Mouse (Mus musculus) neural tube, embryonic 11.5 days (tissue): ENCODE measurements around the gene Olfr389. TPM values are rescaled to one million over a fixed set of nuclear protein-coding genes. Genes with fewer than 3 reads are reported as not detected.

Source experiments
- ATAC-seq: fragments of 200-750 bp; cut with Nextera tagmentation; 2 replicates; pipeline ENCODE4 v1.8.0; 2017; ENCODE audit warnings: moderate number of reproducible peaks, mild to moderate bottlenecking, moderate TSS enrichment, moderate library complexity; ENCODE audit not compliant: insufficient read depth, low FRiP score, low TSS enrichment
- DNase-seq: peaks from one replicate; pipeline ENCODE4 v3.0.0-alpha.2; 2015; ENCODE audit warnings: low spot score
- H3K27ac ChIP-seq: fragments of 300-500 bp; sonication (generic); 2 replicates; pipeline ENCODE4 v1.5.1; 2014; ENCODE audit warnings: low read depth, mild to moderate bottlenecking, low read length
- H3K27me3 ChIP-seq: fragments of 300-500 bp; sonication (generic); 2 replicates; pipeline ENCODE4 v1.6.1; 2014; ENCODE audit warnings: mild to moderate bottlenecking, low read length, mixed read lengths; ENCODE audit not compliant: control insufficient read depth, insufficient read depth
- H3K36me3 ChIP-seq: fragments of 300-500 bp; sonication (generic); 2 replicates; pipeline ENCODE4 v1.6.1; 2014; ENCODE audit warnings: mild to moderate bottlenecking, low read length, moderate library complexity, mixed read lengths; ENCODE audit not compliant: control insufficient read depth, insufficient read depth
- H3K4me1 ChIP-seq: fragments of 300-500 bp; sonication (generic); 2 replicates; pipeline ENCODE4 v1.6.1; 2014; ENCODE audit warnings: low read length, mixed read lengths; ENCODE audit not compliant: control insufficient read depth, insufficient read depth
- H3K4me2 ChIP-seq: fragments of 300-500 bp; sonication (generic); 2 replicates; pipeline ENCODE4 v1.6.1; 2014; ENCODE audit warnings: low read depth, mild to moderate bottlenecking, moderate library complexity
- H3K4me3 ChIP-seq: fragments of 300-500 bp; sonication (generic); 2 replicates; pipeline ENCODE4 v1.5.1; 2014; ENCODE audit warnings: low read depth, low read length
- H3K9ac ChIP-seq: fragments of 300-500 bp; sonication (generic); 2 replicates; pipeline ENCODE4 v1.6.1; 2014; ENCODE audit warnings: mild to moderate bottlenecking, low read length
- H3K9me3 ChIP-seq: fragments of 300-500 bp; sonication (generic); 2 replicates; pipeline ENCODE4 v1.6.1; 2016; ENCODE audit warnings: low read length; ENCODE audit not compliant: control insufficient read depth
- WGBS: fragments of 180-500 bp; shearing (Covaris S2); extraction: QIAGEN DNeasy Blood & Tissue Kit; methylation state at CpG from one replicate; pipeline ENCODE4 v1.1.7; 2014; 5-methylcytosine and 5-hydroxymethylcytosine counted together
- polyA plus RNA-seq: library from polyadenylated mRNA; unstranded; fragments of >200 nt; fragmentation: Nextera tagmentation; extraction: Ambion mirVana; gene quantifications from 2 replicates; pipeline ENCODE4 v1.2.1, GENCODE M21; 2014

Gene Olfr389
- not detected in 2 replicates for polyA plus RNA-seq

GRCm38 (mm10) chr11:73780613-73781012, at the start of gene Olfr389:
Gene Olfr389, minus strand, starts transcription at chr11:73780713.
- Histone ChIP-seq H3K27ac (no peak within 1 kb of the TSS), H3K9ac (no peak within 1 kb of the TSS), H3K27me3 (no peaks in the 10 kb centered on the region), H3K4me1 (no peaks in the 10 kb centered on the region), H3K4me2 (no peak within 1 kb of the TSS), H3K36me3 (no peaks in the 10 kb centered on the region), H3K4me3 (no peak within 1 kb of the TSS), H3K9me3 (peaks cover 2% of the 10 kb centered on the region; the same call in 1 of the 2 replicates)
- DNase-seq = no peak
- ATAC-seq = no peak
- WGBS = 88% methylated on average over 1 of the region's 1 CpGs

DNA sequence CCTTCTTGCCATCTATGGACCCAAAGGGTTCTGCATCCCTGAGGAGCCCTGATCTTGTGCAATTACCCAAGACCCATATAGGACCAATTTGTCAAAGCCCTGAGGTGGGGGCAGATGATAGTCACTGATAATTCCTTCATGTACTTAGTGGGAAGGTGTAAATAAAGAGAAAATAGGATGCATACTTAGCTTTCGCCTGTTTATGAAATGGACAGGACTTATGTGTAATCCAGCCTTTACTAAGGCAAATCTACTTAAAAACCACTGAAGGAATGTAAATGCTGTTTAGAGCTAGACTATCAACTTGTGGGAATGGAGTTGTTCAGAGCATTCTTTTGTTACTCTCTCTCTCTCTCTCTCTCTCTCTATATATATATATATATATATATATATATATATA, 36.4 kb upstream of the Olfr389 start, which contains the start of gene Olfr392:
Olfr392 (minus strand) TSS at position 101 of the 400 bp plus-strand sequence.
- DNase-seq (no peak), ATAC-seq (no peak)
- Histone ChIP-seq H3K9me3 (no peaks in the 10 kb centered on the region), H3K4me2 (no peak within 1 kb of the TSS), H3K9ac (no peak within 1 kb of the TSS), H3K27me3 (no peaks in the 10 kb centered on the region), H3K4me3 (no peak within 1 kb of the TSS), H3K27ac (no peak within 1 kb of the TSS), H3K4me1 (no peaks in the 10 kb centered on the region), H3K36me3 (no peaks in the 10 kb centered on the region)
- 97% methylated on average over 1 of the region's 1 CpGs for WGBS

DNA sequence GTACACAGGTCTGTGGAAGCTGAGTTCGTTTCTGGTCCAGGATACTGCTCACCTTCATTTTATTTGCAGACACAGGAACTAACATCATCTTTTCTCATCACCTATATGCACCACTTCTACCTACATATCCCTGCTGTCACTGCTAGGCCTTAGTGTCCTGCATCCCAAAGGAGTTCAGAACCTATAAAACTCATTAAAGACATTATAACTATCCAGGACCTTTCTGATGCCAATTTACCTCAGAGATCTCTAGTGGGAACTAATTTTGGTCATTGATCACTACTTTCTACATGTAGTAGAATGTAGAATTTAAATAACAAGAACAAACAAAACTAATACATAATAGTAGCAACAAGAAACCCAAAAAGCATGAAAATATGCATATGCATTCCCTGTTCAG, 22.4 kb upstream of the Olfr389 start, which contains the start of gene Olfr391-ps:
Olfr391-ps (minus strand) TSS at position 101 of the 400 bp plus-strand sequence.
- H3K9me3 ChIP-seq = no peaks in the 10 kb centered on the region; the same call in 1 of the 2 replicates
- WGBS = 52% methylated on average over 1 of the region's 1 CpGs

GRCm38 (mm10) chr11:73782664-73783063, 2.2 kb upstream of the Olfr389 start, which contains the start of gene Olfr390:
Gene Olfr390, plus strand, starts transcription at chr11:73782964.
- ATAC-seq = no peak
- H3K9me3 ChIP-seq = peaks cover 2% of the 10 kb centered on the region; the same call in 1 of the 2 replicates

More for the DNA sequence above, 22.4 kb upstream of the Olfr389 start, which contains the start of gene Olfr391-ps:
- Histone ChIP-seq H3K27ac (no peak within 1 kb of the TSS), H3K27me3 (no peaks in the 10 kb centered on the region), H3K9ac (no peak within 1 kb of the TSS), H3K36me3 (no peaks in the 10 kb centered on the region), H3K4me1 (no peaks in the 10 kb centered on the region), H3K4me2 (no peak within 1 kb of the TSS), H3K4me3 (no peak within 1 kb of the TSS)
- no peak for ATAC-seq
- no peak for DNase-seq

GRCm38 (mm10) chr11:73759115-73759514, 21.4 kb downstream of the Olfr389 start:
- Histone ChIP-seq H3K4me1 (no peaks in the 10 kb centered on the region), H3K9ac (no peak overlapping the region), H3K27ac (no peak overlapping the region), H3K4me3 (no peak overlapping the region), H3K9me3 (0 out of 2 replicates have a peak, but pooled peaks cover 3% of the 10 kb centered on the region), H3K27me3 (no peaks in the 10 kb centered on the region), H3K4me2 (no peak overlapping the region), H3K36me3 (no peaks in the 10 kb centered on the region)
- ATAC-seq (no peak), DNase-seq (no peak)

More at GRCm38 (mm10) chr11:73782664-73783063, 2.2 kb upstream of the Olfr389 start, which contains the start of gene Olfr390:
- Histone ChIP-seq H3K4me2 (no peak within 1 kb of the TSS), H3K4me3 (no peak within 1 kb of the TSS), H3K9ac (no peak within 1 kb of the TSS), H3K27me3 (no peaks in the 10 kb centered on the region), H3K4me1 (no peaks in the 10 kb centered on the region), H3K36me3 (no peaks in the 10 kb centered on the region), H3K27ac (no peak within 1 kb of the TSS)
- DNase-seq = no peak
- 78% methylated on average over 1 of the region's 1 CpGs for WGBS

Other genes starting within 250 kb of the Olfr389 start
- not detected in 2 replicates for gene Olfr385, start 187.7 kb downstream of the Olfr389 start, polyA plus RNA-seq
- gene Olfr384, start 182.1 kb downstream of the Olfr389 start, polyA plus RNA-seq = not detected in 2 replicates
- gene Zfp735, start 91.9 kb downstream of the Olfr389 start, polyA plus RNA-seq = not detected in 2 replicates
- not detected in 2 replicates for gene Olfr390, start 2.3 kb upstream of the Olfr389 start, polyA plus RNA-seq
- gene Olfr391-ps, start 22.3 kb upstream of the Olfr389 start, polyA plus RNA-seq = not detected in 2 replicates
- gene Olfr392, start 36.3 kb upstream of the Olfr389 start, polyA plus RNA-seq = not detected in 2 replicates
- not detected in 2 replicates for gene Olfr393, start 70.7 kb upstream of the Olfr389 start, polyA plus RNA-seq
- not detected in 2 replicates for gene Olfr394, start 110.1 kb upstream of the Olfr389 start, polyA plus RNA-seq
- gene Olfr395, start 128.6 kb upstream of the Olfr389 start, polyA plus RNA-seq = not detected in 2 replicates
- gene Olfr23, start 156.0 kb upstream of the Olfr389 start, polyA plus RNA-seq = not detected in 2 replicates
- not detected in 2 replicates for gene Olfr397, start 180.1 kb upstream of the Olfr389 start, polyA plus RNA-seq
- gene Olfr398, start 209.7 kb upstream of the Olfr389 start, polyA plus RNA-seq = not detected in 2 replicates